In genomic region chr4:119852483-119852882, GRCm38 (mm10) we compare ENCODE assay signal across 9 mouse cellular contexts.
DNase-seq lines count a peak whose midpoint lies in the region; ATAC-seq and TF ChIP-seq lines count a peak whose summit lies in the region.
"Had no signal": no experiment of that assay in that cellular context is flagged by ENCODE, and none has a peak within 500 bp of the region (broad histone marks: within the 10 kb centered on the region; RNA-seq: fewer than 3 reads in every experiment).

No protein-coding gene starts in this region.

- no peak for TF ChIP-seq POLR2A in heart, adult 2 months (IDR thresholded peaks at IDR 0.05; ENCODE audit: insufficient read depth, low read depth, low read length)

- no peak for ATAC-seq in heart, embryonic 11.5 days (replicated peaks; ENCODE audit: insufficient number of reproducible peaks, low FRiP score, low TSS enrichment)

- DNase-seq in heart, adult 2 months, result peak; percentile 65
- peak; percentile 73 for DNase-seq in adrenal gland, postnatal 10 days
- DNase-seq in kidney, postnatal 10 days, result peak; percentile 74
- peak; percentile 57 for DNase-seq in ovary, postnatal 36 days (ENCODE audit: low spot score)
- DNase-seq in thymus, postnatal 10 days (ENCODE audit: low spot score in 2 of 2), result no peak
- no peak for DNase-seq in spleen, postnatal 4 days (ENCODE audit: low spot score in 2 of 2)
- no peak for DNase-seq in frontal cortex, postnatal 14 days (ENCODE audit: low spot score in 2 of 2)
- DNase-seq: cerebellum, adult 11-12 months had no signal

- H3K27ac ChIP-seq in heart, adult 2 months, result no peak overlapping the region
- H3K27ac ChIP-seq in heart, embryonic 11.5 days (ENCODE audit: low read depth, low read length), result no peak overlapping the region

- H3K9ac ChIP-seq in heart, adult 2 months (ENCODE audit: low read depth, low read length), result no peak overlapping the region
- H3K9ac ChIP-seq in heart, embryonic 11.5 days (ENCODE audit: low read depth, low read length), result no peak overlapping the region

- H3K36me3 ChIP-seq in heart, adult 2 months (ENCODE audit: control insufficient read depth, insufficient read depth, low read length), result no peaks in the 10 kb centered on the region
- H3K36me3 ChIP-seq in heart, embryonic 11.5 days (ENCODE audit: control insufficient read depth, insufficient read depth, low read length), result no peaks in the 10 kb centered on the region

- H3K27me3 ChIP-seq in heart, adult 2 months (ENCODE audit: control insufficient read depth, insufficient read depth, low read length), result no peaks in the 10 kb centered on the region
- H3K27me3 ChIP-seq in heart, embryonic 11.5 days (ENCODE audit: control insufficient read depth, insufficient read depth, low read length), result no peaks in the 10 kb centered on the region

- intact Hi-C loops in heart, adult 2 months (cut with DNase I), result loop anchor here (5.0 kb wide), 1 partner anchor 40 kb away; no protein-coding TSS in a partner anchor

- no peak overlapping the region for H3K4me3 ChIP-seq in heart, adult 2 months
- H3K4me3 ChIP-seq in heart, embryonic 11.5 days (ENCODE audit: low read depth, low read length), result no peak overlapping the region

- H3K4me1 ChIP-seq in heart, adult 2 months (ENCODE audit: control insufficient read depth, insufficient read depth, low read length), result peaks cover 1% of the 10 kb centered on the region
- H3K4me1 ChIP-seq in heart, embryonic 11.5 days (ENCODE audit: control insufficient read depth, insufficient read depth, low read length), result no peaks in the 10 kb centered on the region

- WGBS in heart, adult 2 months, result 62% methylated on average over 8 of the region's 8 CpGs
- 46% methylated on average over 8 of the region's 8 CpGs for WGBS in heart, embryonic 11.5 days (ENCODE audit: insufficient replicate concordance)

- TF ChIP-seq EP300 in heart, adult 2 months (IDR thresholded peaks at IDR 0.05; ENCODE audit: insufficient read depth, low read depth, low read length), result no peak

- no peak overlapping the region for H3K4me2 ChIP-seq in heart, embryonic 11.5 days

- no peak for TF ChIP-seq CTCF in heart, adult 2 months (IDR thresholded peaks at IDR 0.05)

- no peaks in the 10 kb centered on the region for H3K9me3 ChIP-seq in heart, embryonic 11.5 days (replicated peaks; ENCODE audit: control insufficient read depth, low read length)

- H3K79me2 ChIP-seq in heart, adult 2 months (replicated peaks; ENCODE audit: control insufficient read depth, insufficient read depth, low read length), result no peaks in the 10 kb centered on the region

Comparison
In these comparisons a context has a peak if more than half of its experiments do, and no peak if none do; other contexts are left out.
1. DNase-seq: peak in heart, adult 2 months (2 of 2), adrenal gland, postnatal 10 days (single experiment), kidney, postnatal 10 days (single experiment) and ovary, postnatal 36 days (single experiment); none in thymus, postnatal 10 days (0 of 2), spleen, postnatal 4 days (0 of 2) and frontal cortex, postnatal 14 days (0 of 2).